Comparison of ENCODE assay signal across 27 mouse cellular contexts in genomic region chr1:42988996-42989395, GRCm38 (mm10). TPM values are rescaled to one million over a fixed set of nuclear protein-coding genes. Genes with fewer than 3 reads are reported as not detected.
DNase-seq lines count a peak whose midpoint lies in the region; ATAC-seq and TF ChIP-seq lines count a peak whose summit lies in the region.
"Had no signal": no experiment of that assay in that cellular context is flagged by ENCODE, and none has a peak within 500 bp of the region (broad histone marks: within the 10 kb centered on the region; RNA-seq: fewer than 3 reads in every experiment).

No protein-coding gene starts in this region.

- ATAC-seq in intestine, postnatal 0 days: no peak
- ATAC-seq: forebrain, embryonic 14.5 days; forebrain, postnatal 0 days; Patski had no signal

- H3K4me2 ChIP-seq in intestine, postnatal 0 days (replicated peaks; ENCODE audit: low read depth): no peak overlapping the region
- H3K4me2 ChIP-seq: heart, embryonic 12.5 days; heart, embryonic 15.5 days; hindbrain, embryonic 14.5 days had no signal

- no peaks in the 10 kb centered on the region for H3K9me3 ChIP-seq in intestine, postnatal 0 days (ENCODE audit: control insufficient read depth)
- H3K9me3 ChIP-seq: G1E; heart, embryonic 12.5 days; heart, embryonic 15.5 days had no signal

- H3K4me1 ChIP-seq in intestine, postnatal 0 days (replicated peaks; ENCODE audit: control insufficient read depth, insufficient read depth, low read length): no peaks in the 10 kb centered on the region
- H3K4me1 ChIP-seq: forebrain, embryonic 10.5 days; heart, embryonic 12.5 days; heart, embryonic 15.5 days had no signal

- no peak for TF ChIP-seq CTCF in intestine, postnatal 0 days (IDR thresholded peaks at IDR 0.05; ENCODE audit: low read depth)

- no peaks in the 10 kb centered on the region for H3K36me3 ChIP-seq in intestine, postnatal 0 days (ENCODE audit: control insufficient read depth, insufficient read depth)
- H3K36me3 ChIP-seq: forebrain, embryonic 10.5 days; G1E; heart, embryonic 12.5 days; heart, embryonic 15.5 days had no signal

- WGBS in intestine, postnatal 0 days: 83% methylated on average over 2 of the region's 2 CpGs

- H3K4me3 ChIP-seq in intestine, postnatal 0 days (ENCODE audit: low read depth, low read length): no peak overlapping the region
- H3K4me3 ChIP-seq: forebrain, embryonic 10.5 days; gastrocnemius, adult 2 months; heart, embryonic 12.5 days; heart, embryonic 15.5 days had no signal

- H3K9ac ChIP-seq in intestine, postnatal 0 days (ENCODE audit: low read depth, low read length): no peak overlapping the region
- H3K9ac ChIP-seq: forebrain, postnatal 0 days; heart, embryonic 12.5 days; heart, embryonic 15.5 days; hindbrain, embryonic 14.5 days had no signal

- H3K27ac ChIP-seq in intestine, postnatal 0 days (ENCODE audit: low read depth, low read length): no peak overlapping the region
- H3K27ac ChIP-seq: forebrain, embryonic 10.5 days; gastrocnemius, adult 2 months; heart, embryonic 15.5 days; hindbrain, embryonic 14.5 days had no signal

- peak; percentile 22 to 60 for DNase-seq in adrenal gland, adult (ENCODE audit: inconsistent age in 2 of 2, low spot score in 1 of 2)
- peak; percentile 33 for DNase-seq in adrenal gland, adult 8-10 months
- peak; percentile 35 for DNase-seq in adrenal gland, postnatal 25 days
- DNase-seq in ovary, postnatal 36 days (ENCODE audit: low spot score): peak; percentile 31
- no peak for DNase-seq in cerebellum, adult 9-11 months
- no peak for DNase-seq in kidney, postnatal 4 days
- DNase-seq: B cell, adult 2 months; cerebellum, adult 11 months; cerebellum, adult 2 months; cerebellum, postnatal 36 days; embryo, embryonic 11 days; forebrain, postnatal 0 days; gastrocnemius, adult 2 months; gastrocnemius, postnatal 14 days; heart, adult 11 months; heart, postnatal 14 days; heart, postnatal 4 days; kidney, adult 11 months had no signal

- no peaks in the 10 kb centered on the region for H3K27me3 ChIP-seq in intestine, postnatal 0 days (replicated peaks; ENCODE audit: control insufficient read depth, insufficient read depth, low read length)
- H3K27me3 ChIP-seq: CH12.LX; heart, embryonic 12.5 days; heart, embryonic 15.5 days had no signal

RNA-seq across cellular contexts. Expression of gene Gpr45, which starts 36.3 kb away (rescaled TPM):
- 1 to 10 TPM; 2.2 to 5.4 (median 3.4) TPM for total RNA-seq in adrenal gland, adult 8-10 months (2022)
- total RNA-seq in adrenal gland, postnatal 25 days (2021): 1.8 and 2.0 TPM in 2 replicates
- polyA plus RNA-seq in intestine, postnatal 0 days (2015; fragmentation: Nextera tagmentation; extraction: Ambion mirVana): 2.2 and 2.3 TPM in 2 replicates
- total RNA-seq: CH12.LX; gastrocnemius, adult 2 months had no signal
- polyA plus RNA-seq: G1E, Patski had no signal

Comparison
In these comparisons a context has a peak if more than half of its experiments do, and no peak if none do; other contexts are left out.
1. DNase-seq: peak in adrenal gland, adult (2 of 2), adrenal gland, adult 8-10 months (single experiment), adrenal gland, postnatal 25 days (single experiment) and ovary, postnatal 36 days (single experiment); none in cerebellum, adult 9-11 months (single experiment) and kidney, postnatal 4 days (0 of 2).